Mouse (Mus musculus) heart, postnatal 0 days (tissue): ENCODE measurements around the gene Rab21.

Experiments
- CTCF ChIP-seq: IDR thresholded peaks from 2 replicates; pipeline ENCODE4 v1.5.1; 2016; ENCODE audit warnings: antibody characterized with exemption, control low read depth, low read depth
- EP300 ChIP-seq: IDR thresholded peaks from 2 replicates; pipeline ENCODE4 v1.6.1; 2016; ENCODE audit warnings: antibody characterized with exemption, low read depth

- TF ChIP-seq CTCF (no peak), EP300 (no peak)
Measured at GRCm38 (mm10) chr10:115358216-115358919, 43.0 kb upstream of the Rab21 start.
